Mouse (Mus musculus): Measurements from ENCODE around the gene Cep162.

- TF ChIP-seq POLR2A (IDR thresholded peaks at IDR 0.05; ENCODE audit: low read depth, low read length) (no peak), CTCF (IDR thresholded peaks at IDR 0.05; ENCODE audit: extremely low read depth, insufficient read depth, insufficient read length, insufficient replicate concordance) (no peak)
Measured at GRCm38 (mm10) chr9:87213204-87213603, 42.1 kb downstream of the Cep162 start.
